Mouse (Mus musculus) kidney, postnatal 10 days (tissue): ENCODE measurements at regions not wholly inside any gene's neighbourhood (a gene's known extent, or its start where the extent isn't known, plus 50 kb on each side); places are given as distances from the start of the nearest gene placed in this dataset.

Experiments used
- DNase-seq: peaks from one replicate; pipeline ENCODE4 v3.0.0; 2021; ENCODE audit warnings: mixed read lengths

DNA sequence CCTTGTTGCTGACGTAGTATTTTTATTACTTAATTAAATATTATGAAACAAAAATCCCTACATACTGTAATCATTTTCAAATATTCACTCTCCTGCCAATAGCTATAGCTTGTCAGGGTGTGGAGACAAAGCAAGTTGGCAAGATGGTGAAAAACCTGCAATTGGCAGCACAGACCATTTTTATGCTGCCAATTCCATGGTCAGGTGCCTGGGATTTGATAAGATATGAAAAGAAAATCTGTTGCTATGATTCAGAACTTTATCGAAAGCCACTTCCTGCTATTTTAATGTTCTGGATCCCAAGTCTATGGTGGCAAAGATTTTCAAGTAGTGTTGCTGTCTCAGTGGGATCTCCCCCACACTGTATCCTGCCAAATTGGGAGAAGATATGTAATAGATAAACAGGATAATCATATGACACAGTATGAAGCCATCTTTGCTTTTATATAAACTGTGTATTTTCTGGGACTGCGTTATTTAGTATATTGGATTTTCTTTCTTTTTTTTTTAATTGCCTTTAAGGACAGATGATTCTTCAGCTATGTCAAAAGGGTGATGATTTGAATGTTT, 165.3 kb upstream of the Lrrc3b start:
- DNase-seq: no peak

DNA sequence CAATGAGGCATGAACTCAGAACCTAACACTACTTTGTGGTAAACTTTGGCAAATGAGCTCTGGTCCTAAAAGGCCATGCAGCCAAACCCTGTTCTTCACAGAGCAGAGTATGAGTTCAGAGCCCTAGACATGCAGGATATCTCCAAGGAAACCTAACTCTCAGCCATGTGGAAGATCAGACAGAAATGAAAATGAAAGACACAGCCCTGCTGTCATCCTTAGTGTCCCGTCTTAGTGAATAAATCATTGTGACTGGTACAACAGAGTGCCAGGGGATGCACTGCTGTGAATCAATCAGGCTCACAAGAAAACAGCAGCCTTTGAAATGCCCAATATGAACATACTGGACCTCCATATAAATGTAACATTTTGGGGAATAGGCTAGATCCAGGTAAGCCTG, 171.4 kb upstream of the Lrrc3b start:
- DNase-seq: no peak

DNA sequence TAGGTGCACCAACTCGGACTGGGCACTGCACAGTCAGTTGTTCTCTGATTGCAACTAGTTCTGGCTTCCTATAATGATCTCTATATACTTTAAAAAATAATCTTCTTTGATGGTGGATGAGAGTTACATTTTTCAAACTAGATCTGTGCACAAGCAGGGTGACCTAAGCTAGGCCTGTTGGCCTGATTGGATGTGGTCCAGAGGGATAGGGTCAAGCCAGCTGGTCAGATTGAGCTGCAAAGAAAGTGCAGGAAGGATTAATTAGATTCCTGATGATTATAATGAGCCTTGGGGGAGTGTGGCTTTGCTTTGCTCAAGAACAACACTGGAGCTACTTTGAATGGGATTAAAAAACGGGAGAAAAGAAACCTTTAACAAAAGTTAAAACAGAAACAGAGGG, 195.8 kb upstream of the Lrrc3b start:
- no peak for DNase-seq

DNA sequence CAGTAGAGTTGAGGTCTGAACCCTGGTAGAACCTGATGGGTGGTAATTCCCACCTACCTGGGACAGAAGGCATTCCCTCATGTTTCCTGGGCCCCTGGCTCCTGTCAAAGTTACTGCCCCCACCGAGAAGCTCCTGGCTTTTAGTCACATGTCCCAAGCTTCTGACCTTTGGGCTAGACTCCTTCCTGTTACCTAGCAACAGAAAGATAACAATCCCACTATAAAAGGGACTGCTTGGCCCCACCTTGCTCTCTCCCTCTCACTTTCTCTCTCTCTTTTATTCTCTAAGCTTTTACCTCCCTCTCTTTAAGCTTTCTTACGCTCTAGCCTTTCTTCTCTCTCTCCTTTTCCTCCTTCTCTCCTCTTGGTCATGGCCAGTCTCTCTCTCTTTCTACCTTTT, 198.9 kb upstream of the Lrrc3b start:
- DNase-seq: no peak

DNA sequence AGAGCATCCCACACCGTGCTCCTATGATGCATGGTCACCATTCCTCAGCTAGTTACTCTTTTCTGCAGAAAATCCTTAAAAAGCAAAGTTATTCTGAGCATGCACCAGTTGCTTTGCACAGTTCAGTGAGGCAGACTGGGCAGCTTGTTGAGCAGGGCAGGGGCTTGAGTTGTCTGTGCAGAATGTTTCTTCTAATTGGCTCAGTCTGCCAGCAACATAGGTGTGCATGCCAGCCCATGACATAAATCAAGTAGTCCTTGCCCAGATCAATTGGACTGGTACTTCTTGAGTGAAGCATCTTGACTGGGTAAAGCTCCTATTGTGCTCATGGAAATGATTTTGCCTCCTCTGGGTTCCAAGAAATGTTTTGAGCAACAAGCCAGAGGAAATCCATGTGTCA, 200.1 kb upstream of the Lrrc3b start:
- no peak for DNase-seq

DNA sequence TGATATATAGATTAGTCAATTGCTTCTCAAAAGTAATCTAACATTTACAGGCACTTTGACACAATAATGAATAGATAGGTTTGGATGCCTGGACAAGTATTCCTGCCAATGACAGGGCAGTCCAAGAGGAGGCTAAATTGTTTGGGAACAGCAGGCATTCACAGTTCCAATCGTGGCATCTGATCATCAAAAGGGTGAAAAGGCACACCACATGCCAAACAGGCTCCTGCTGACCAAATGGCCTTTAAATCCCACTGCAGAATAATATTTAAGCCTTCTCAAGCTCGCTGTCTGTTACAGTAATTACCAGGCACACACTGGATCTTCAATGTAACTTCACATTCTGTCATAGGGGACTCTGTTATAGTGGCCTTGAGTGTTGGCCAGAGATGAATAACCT, 222.1 kb upstream of the Lrrc3b start:
- no peak for DNase-seq

DNA sequence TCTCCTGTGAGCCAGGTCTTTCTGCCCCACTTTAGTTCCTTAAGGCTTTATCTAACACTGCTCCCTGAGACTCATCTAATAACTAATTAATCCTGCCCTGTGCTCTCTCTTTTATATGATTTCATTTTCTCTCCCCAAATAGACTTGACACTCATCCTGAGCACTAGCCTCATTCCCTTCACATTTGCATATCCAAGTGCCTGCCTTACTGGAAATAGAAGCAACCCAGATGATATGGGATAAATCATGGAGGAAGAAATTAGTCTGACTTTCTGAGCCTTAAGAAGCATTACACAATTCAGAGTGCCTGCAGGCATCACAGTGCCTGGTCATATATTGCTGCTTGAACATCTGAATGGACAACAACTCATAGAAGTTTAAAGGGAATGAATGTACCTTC, 233.5 kb upstream of the Lrrc3b start:
- DNase-seq: no peak

DNA sequence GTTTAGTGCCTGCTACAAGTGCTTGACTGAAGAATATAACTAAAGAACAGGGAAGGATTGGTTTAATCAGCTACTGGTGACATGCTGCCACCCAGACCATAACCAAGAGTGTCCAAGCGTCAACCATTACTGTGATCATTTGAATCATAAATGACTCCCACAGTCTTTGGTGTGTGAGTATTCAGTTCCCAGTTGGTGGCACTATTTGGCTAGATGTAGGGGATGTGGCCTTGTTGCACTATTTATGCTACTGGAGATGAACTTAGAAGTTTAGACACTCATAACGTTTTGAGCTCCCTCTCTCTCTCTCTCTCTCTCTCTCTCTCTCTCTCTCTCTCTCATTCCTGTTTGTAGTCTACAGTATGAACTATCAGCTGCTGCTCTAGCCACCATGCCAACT, 238.4 kb upstream of the Lrrc3b start:
- no peak for DNase-seq

DNA sequence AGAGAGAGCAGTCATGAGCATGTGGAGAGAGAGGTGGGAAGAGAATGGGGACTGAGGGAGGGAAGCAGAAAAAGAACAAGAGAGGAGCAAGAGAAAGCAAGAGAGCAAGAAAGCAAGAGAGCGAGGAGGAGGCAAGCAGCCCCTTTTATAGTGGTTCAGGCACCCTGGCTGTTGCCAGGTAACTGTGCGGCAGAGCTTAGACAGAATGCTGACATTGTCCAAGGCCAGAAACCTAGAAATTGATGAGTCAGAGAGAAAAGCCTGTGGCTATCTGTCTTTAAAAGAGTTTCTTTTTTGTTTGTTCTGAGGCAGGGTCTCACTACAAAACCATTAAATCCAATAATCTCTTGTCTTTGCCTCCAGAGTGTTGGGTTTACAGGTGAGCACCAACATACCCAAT, 240.7 kb upstream of the Lrrc3b start:
- DNase-seq: no peak

DNA sequence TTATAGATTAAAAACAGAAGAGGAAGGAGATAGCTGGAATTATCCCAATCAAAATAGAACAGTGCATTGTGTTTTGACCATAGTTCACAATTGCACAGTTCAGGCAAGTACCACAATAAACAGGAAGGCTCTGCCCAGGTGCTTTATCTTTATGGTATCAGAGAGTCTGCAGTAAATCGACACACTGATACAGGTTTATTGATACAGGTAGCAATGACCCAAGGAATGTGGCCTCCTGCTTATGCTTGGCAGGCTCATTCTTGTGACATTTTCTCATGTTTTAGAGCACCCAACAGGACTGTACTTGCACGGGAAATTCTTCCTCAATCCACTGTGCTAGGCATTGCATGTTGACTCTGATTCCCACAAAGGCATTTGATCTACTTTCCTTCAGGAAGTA, 259.2 kb upstream of the Lrrc3b start:
- no peak for DNase-seq

DNA sequence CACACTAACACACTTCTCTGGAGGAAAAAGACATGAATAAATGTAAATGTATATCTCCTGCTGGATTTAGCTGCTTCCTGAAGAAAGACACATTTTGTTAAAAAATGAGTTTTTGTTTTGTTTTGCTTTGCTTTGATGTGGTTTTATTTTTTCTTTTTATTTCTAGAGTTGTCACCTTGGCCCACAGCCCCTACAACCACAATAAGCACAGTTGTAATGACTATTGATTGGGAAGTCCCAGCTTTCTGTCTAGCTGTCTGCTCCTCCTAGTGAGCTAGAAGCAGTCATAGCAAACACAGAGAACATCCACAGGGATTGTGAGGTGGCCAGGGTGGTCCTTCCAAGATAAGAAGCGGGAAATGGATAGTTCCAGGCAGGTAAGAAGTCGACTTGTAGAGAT, 259.8 kb upstream of the Lrrc3b start:
- no peak for DNase-seq

DNA sequence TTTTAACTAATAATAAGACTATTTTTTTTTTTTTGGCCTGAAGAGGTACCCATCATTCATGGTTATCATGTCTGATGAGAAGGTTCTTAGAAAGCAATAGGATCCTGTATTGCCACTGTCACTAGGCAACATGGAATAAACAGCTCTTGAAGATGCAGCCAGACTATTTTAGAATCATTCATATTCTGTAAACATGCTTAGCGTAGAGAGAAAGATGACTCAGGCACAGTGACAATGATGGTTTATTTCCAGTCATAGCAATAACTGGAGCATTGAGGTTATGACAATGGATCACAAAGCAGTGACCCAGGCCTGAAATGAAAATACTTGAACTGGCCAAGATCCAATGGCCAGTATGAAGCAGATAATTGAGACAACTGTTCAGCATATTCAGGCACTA, 283.3 kb upstream of the Lrrc3b start:
- DNase-seq: no peak

DNA sequence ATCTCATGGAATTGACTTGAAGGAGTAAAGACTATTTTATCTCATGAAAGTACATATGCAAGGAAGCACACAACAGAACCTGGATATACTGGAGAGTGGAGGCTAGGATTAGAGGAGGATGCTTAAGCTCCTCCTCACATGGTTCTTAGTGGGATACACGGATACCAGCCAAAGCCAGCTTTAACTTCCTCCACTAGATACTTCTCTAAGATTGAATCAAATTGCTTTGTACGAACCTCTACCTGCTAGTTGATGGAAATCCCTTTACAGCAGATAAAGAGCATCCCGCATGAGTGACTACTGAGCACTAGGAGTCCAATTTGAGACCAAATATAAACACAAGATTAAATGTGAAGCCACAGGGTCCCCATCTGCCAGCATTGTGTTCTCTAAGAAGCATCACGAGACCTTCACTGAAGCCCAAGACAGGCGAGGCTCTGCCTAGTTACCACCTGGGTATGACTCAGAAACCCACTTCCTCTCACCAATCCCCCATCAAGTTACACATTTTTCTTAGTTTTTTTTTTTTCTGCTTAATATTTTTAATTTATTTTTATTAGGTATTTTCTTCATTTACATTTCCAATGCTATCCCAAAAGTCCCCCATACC, 307.9 kb upstream of the Lrrc3b start:
- DNase-seq: no peak

DNA sequence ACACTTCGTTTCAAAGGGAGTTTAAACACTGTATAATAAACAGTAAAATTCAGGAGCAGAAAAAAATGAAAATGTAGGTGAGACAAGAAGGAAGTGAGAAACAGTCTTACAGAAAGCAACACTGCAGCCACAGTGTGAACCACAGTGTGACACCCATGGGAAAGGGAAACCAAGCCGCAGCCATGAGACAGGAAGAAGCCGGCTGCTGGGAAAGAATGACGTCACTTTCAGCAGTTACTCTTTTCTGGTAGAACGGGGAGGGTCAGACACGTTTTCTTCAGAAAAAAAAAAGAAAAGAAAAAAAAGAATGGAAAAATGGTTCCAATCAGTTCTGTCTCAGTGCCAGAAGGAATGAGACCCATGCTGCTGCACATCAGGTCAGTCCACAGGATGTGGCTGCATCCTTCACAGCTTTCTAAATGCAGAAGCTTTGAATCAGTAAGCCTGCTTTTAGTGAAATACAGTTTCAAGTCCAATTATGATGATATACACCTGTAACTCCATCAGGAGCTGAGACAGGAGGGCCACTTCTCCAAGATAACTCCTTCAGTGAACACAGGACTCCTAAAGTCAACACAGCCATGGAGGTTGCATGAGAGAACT, 331.2 kb upstream of the Lrrc3b start:
- DNase-seq: no peak

DNA sequence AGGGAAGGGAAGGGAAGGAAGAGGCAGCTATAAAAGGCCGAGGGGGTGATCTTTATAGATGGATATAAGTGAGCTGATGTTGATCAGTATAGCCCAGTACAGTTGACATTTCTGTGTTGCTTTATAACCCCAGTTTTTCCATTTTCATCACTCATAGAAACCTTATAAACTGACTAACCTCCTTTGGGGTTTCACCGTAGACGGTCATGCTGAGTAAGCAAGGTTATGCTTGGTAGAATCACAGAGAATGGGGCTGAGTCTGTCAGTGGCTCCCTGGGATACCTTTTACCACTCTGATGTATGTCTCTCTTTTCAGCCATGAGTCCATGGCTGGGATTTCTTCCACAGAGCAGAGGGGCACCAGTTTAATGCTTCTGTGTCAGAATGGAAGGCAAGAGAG, 345.9 kb upstream of the Lrrc3b start:
- DNase-seq: no peak

DNA sequence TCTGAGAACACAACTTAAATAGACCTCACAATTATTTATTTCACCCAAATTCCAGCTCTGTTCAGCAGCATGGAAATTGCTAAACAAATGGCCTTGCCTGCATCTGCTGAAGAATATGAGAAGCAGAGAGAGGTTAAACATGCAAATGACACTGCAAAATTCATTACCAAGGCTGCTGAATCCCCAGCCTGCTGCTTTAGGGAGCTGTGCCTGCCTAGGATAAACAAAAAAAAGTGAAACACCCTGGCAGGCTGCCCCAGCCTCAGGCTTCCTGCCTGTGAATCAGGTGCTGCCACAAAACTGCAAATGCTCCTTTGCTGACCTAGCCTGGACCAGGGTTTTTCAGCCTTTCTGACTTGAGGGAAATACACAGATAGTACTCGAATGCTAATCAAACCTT, 346.4 kb upstream of the Lrrc3b start:
- peak; percentile 25 for DNase-seq

DNA sequence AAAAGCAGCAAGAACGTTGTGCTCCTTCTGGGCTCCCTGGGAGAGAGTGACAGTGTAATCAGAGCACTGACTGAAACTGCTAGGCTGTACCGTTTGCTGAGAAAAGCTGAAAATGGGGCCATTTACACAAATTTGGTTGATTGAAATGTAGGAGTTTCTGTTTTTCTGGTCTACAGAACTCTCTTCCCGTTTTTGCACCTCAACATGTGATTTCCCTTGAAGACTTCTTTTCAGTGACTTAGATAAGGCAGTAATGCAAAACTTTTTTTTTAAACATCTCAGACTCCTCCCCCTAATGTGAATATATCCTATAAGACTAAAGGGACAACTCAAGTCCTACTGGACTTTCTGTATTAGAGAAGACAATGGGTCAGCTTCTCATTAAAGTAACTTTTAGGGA, 356.9 kb upstream of the Lrrc3b start:
- DNase-seq: no peak

DNA sequence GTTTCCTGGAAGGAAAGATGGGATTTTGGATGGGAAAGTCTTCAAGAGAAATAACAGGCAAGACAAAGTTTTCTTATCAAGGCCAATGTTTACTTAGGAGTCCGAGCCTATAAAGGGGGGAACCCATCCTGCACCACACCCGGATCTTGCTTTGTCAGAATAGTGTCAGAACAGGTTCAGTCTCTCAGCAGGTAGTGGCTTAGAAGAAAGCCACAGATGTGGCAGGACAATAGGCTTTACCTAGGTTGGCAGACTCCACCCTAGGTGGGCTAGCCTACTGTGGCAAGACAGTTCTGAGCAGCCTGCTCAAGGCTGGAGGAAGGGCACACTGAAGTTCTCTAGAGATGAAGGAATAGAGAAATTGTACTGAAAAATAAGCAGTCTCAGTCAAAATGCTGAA, 358.2 kb upstream of the Lrrc3b start:
- DNase-seq: no peak

DNA sequence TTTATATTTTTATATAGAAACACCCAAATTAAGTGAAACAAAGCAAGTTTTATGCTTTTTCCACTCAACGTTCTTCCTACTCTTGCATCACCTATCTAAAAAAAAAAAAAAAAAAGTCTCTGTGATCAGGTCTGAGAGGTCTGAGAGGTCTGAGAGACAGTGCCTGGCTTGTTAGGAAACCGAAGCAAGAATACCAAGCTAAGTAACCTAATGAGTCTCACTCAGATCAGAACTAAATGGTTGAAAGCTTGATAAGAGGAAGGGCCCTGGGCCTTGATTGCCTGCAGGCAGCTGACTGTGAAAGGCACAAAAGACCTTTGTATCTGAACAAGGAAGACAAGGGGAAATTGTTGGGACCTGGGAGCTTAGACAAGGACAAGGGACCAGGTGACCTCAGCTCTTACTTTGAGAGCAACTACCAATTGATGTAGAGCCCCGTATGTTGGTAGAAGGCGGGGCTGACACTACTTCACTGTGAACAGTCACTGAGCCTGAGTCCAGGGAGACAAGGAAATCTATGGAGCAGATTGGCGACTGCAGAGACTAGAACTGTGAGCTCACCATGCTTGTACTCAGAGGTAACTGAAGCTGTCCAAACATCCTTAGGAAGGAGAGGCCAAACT, 362.8 kb upstream of the Lrrc3b start:
- no peak for DNase-seq

DNA sequence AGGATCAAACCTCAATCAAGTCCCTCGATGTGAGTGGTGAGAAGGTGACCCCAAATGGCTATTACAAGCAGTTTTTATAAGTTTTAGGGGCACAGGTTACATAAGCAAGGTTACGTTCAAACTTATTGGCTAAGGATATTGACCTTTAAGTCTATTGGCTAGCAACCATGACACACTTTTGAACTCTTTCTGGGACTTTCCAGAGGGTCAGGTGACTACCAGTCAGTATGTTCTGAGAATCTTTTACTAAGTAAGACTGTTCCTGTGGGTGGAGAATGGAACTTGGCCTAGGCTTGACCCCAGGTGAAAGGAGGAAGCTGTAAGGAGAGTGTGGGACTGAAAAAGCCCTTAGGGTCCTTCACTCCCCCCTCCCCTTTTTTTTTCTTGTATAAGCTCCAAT, 370.3 kb upstream of the Lrrc3b start:
- no peak for DNase-seq

DNA sequence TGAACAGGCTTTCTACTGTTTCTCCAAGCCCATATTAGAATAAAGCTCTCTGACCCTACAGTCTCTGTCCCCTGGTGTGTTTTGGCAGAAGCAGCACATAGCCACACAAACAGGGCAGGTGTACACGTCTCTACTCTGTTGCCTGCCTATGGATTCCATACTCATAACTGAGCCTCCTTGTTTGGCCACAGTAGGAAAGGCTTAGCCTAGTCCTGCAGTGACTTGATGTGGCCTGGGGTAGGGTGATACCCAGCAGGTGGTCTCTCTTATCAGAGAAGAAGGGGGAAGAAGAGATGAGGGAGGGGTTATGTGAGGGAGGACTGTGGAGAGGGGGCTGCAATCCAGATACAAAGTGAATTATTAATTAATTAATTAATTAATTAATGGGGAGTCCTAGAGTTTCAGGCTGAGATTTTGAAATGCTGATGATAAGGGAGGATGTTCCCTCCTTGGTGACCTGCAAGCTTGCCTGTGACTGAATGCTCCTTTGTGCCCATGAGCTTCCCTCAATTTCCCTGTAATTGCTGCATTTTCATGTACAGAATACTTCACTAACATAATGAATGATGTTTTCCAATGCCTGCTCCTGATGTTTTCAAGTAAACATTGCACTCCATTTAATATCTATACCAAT, 402.7 kb upstream of the Lrrc3b start:
- DNase-seq: no peak

DNA sequence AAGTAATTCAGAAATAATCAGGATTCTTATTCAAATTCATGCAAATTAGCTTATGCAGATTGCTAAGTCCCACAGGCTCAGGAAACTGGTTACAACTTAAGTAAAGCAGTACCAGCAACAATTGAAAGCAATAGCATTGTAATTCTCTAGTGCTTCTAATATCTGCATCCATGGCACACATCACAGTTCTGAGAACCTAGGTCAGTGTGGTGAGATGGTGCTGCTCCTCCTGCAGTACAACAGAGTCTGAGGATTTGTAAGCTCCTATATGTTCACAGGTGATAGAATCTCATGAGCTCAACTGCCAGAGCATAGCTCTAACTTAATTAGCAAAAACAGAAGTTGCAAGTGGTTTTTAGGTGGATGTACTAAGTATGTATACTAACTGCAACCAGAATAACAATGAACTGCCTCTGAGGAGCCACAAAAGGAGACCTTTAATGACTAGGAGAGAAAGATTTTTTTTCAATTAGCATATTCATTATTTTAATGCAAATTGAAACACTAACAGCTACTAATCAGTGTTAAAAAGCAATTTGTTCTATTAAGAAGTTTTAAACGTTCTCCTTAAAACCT, 403.3 kb upstream of the Lrrc3b start:
- no peak for DNase-seq

DNA sequence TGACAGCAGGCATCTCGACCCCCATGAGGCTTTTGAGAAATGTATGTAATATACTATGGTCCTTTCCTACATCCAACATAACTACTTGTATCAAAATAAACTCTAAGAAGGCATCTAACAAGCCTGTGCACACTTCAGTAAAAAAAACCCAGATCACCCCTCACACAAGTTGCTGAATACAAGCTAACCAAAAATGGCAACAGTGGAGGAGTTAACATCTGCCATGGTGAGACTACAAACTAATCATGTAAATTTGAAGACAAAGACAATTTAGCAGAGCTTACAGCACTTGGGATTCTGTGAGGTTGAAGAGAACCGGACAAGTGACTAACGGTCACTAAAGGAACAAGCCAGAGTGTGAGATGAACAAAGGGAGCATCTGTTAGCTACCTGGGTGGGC, 380.6 kb upstream of the Ngly1 start:
- no peak for DNase-seq

DNA sequence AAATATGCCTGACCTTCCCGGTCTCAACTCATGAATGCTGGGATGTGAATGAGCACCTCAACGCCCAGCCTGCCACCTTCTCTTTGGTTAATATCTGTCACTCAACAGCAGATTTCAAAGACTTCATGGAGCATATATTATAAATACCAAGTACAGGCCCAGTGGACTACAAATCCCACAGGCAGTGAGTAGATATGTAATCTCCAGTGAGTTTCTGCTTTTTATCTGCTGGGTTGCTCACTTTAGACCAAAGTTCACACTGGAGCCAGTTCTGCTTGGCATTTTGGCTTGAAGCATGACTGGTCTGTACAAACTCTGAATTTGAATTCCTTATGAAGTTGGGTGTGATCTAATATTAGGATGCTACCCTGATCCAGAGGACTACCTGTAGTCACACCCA, 377.1 kb upstream of the Ngly1 start:
- DNase-seq: no peak
